Mouse (Mus musculus) liver, adult 2 months (tissue): ENCODE measurements around the gene Kif19a.

Experiments used
- CTCF ChIP-seq: fragments of 200-500 bp; IDR thresholded peaks from 2 replicates; pipeline ENCODE4 v1.5.1; 2011; ENCODE audit warnings: low read depth, low read length, control low read depth
- POLR2A ChIP-seq: fragments of 200-500 bp; IDR thresholded peaks from 2 replicates; pipeline ENCODE4 v1.6.1; 2011; ENCODE audit warnings: low read length, control low read depth; ENCODE audit not compliant: insufficient read depth; ENCODE audit errors: extremely low read depth

DNA sequence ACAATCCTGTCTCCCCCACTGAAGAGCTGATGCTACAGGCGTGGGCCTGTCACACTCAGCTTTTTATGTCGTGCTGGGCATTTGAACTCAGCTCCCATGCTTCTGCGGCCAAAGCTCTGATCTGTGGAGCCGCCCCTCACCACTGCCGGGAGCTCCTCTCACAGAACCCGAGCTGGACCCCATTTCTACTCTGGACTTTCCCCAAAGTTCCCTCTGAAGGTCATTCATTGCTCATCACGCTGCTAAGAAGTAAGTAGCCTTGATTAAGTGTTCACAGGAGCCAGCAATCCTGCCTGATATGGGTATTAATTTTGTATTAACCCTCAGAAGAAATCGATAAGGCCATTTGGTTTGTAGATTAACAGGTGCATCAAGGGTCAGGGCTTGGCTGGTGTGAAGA, 42.8 kb upstream of the Kif19a start:
- TF ChIP-seq CTCF (no peak), POLR2A (no peak)
